Mouse (Mus musculus): ENCODE data around the gene Aplf.

- TF ChIP-seq EP300 (IDR thresholded peaks at IDR 0.05; ENCODE audit: low read depth): no peak
- TF ChIP-seq CTCF (IDR thresholded peaks at IDR 0.05; ENCODE audit: low read depth): no peak
Measured at GRCm38 (mm10) chr6:87661707-87662106, 10.3 kb downstream of the Aplf start.
